Mouse (Mus musculus) thymus, postnatal 36 days (tissue): ENCODE results near the gene Ube2k.
"Not testable (repeated sequence)": the region's sequence is repeated elsewhere in the genome, so short reads cannot be mapped to it uniquely, and the experiment has no call there.

Experiments
- DNase-seq, 2 experiments: peaks; one replicate each; pipeline ENCODE4 v3.0.0; 2022; ENCODE audit warnings: mixed read lengths in 2 of 2

Ube2k gene

GRCm38 (mm10) chr5:65536751-65537419 is at the start of gene Ube2k, which contains the start of gene Smim14:
Gene Ube2k (plus strand): TSS chr5:65537233.
Gene Smim14 (minus strand): TSS chr5:65537184.
- peak; percentile 94 to 96 for DNase-seq

- DNase-seq = no peak
Observed at GRCm38 (mm10) chr5:65487381-65487780, 49.7 kb upstream of the Ube2k start.

- no peak for DNase-seq
Observed at GRCm38 (mm10) chr5:65488725-65489124, 48.3 kb upstream of the Ube2k start.

- no peak for DNase-seq
Observed at GRCm38 (mm10) chr5:65489830-65490229, 47.2 kb upstream of the Ube2k start.

- DNase-seq = peak; percentile 73 to 79
Observed at GRCm38 (mm10) chr5:65491767-65492715, 45.0 kb upstream of the Ube2k start.

- peak; percentile 95 to 97 for DNase-seq
Observed at GRCm38 (mm10) chr5:65492716-65493531, 44.1 kb upstream of the Ube2k start, which contains the start of gene Gm43552. Gene Gm43552 (minus strand): TSS chr5:65492833.

- no peak for DNase-seq
Observed at GRCm38 (mm10) chr5:65500231-65500630, 36.8 kb upstream of the Ube2k start.

GRCm38 (mm10) chr5:65501407-65501806 is 35.6 kb upstream of the Ube2k start:
- no peak for DNase-seq

- DNase-seq = peak; percentile 38 to 60
Observed at GRCm38 (mm10) chr5:65505786-65506185, 31.2 kb upstream of the Ube2k start.

GRCm38 (mm10) chr5:65508395-65508794 is 28.6 kb upstream of the Ube2k start:
- DNase-seq = no peak

GRCm38 (mm10) chr5:65513506-65513905 is 23.5 kb upstream of the Ube2k start:
- DNase-seq = no peak

GRCm38 (mm10) chr5:65514635-65515278 is 22.3 kb upstream of the Ube2k start:
- peak; percentile 21 to 32 for DNase-seq

GRCm38 (mm10) chr5:65521803-65522202 is 15.2 kb upstream of the Ube2k start:
- peak in 1 of 2 experiments; percentile 11 for DNase-seq

- DNase-seq = no peak
Observed at GRCm38 (mm10) chr5:65524831-65525230, 12.2 kb upstream of the Ube2k start.

GRCm38 (mm10) chr5:65525674-65526443 is 11.2 kb upstream of the Ube2k start:
- peak in 1 of 2 experiments; percentile 20 for DNase-seq

- DNase-seq = no peak
Observed at GRCm38 (mm10) chr5:65531283-65531682, 5.8 kb upstream of the Ube2k start.

- no peak for DNase-seq
Observed at GRCm38 (mm10) chr5:65534496-65534895, 2.5 kb upstream of the Ube2k start.

GRCm38 (mm10) chr5:65535457-65536067 is 1.5 kb upstream of the Ube2k start:
- DNase-seq = peak; percentile 29 to 43

- not testable (repeated sequence) for DNase-seq
Observed at GRCm38 (mm10) chr5:65536068-65536465, 966 bp upstream of the Ube2k start.

GRCm38 (mm10) chr5:65537420-65538071 is 513 bp downstream of the Ube2k start:
- DNase-seq = peak in 1 of 2 experiments; percentile 63
